Mouse (Mus musculus): ENCODE results near the gene Tmem123.

- TF ChIP-seq CTCF (IDR thresholded peaks at IDR 0.05; ENCODE audit: borderline replicate concordance, control insufficient read depth, extremely low read depth, insufficient read depth, low read length, poor library complexity) (no peak), POLR2A (IDR thresholded peaks at IDR 0.05; ENCODE audit: control insufficient read depth, extremely low read depth, insufficient read depth, low read length, poor library complexity) (no peak)
Measured at GRCm38 (mm10) chr9:7788411-7788810, 24.6 kb downstream of the Tmem123 start.

Measured in thymus, adult 2 months (tissue).